Mouse (Mus musculus): Measurements from ENCODE around the gene C1qtnf6. TPM values are rescaled to one million over a fixed set of nuclear protein-coding genes. Genes with fewer than 3 reads are reported as not detected.

C1qtnf6 gene
- total RNA-seq, 2 experiments from 2014 or later: 0.43 TPM; not detected in 1

DNA sequence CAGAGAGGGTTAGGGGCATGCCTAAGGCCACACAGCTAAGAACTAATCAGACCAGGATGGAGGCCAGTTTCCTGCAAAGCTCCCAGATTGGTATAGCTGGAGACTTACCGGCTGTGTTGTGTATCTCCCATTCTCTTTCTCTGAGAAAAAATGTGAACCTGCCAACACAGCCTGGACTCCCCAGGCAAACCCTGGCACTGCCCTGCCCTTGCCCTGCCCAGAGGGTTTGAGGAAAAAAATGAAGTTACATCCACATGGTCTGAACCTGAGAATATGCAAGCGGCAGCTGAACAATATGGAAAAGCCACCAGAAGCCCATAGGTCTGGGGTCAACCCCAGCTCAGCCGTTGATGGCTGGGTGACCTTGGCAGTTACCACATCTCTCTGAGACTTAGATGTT, 42.0 kb downstream of the C1qtnf6 start:
- ATAC-seq (replicated peaks; ENCODE audit: low FRiP score, poor library complexity, severe bottlenecking): no peak

DNA sequence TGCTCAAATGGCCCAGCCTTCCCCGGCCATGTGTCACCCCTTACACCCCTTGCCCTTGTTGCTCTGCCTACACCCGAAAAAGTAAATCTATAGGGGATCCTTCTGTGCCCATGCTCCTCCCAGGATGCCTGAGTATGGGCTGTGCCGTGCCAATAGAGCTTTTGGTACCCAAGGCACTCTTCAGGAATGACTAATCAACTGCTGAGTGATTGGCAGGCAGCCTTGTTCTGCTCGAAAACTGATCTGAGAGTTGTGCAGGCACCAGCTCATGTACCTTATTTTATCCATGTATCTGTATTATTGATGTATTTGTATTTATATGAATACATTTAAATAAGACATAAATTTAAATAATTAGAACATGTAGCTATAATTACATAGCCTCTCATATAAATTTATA, 44.1 kb downstream of the C1qtnf6 start:
- ATAC-seq (replicated peaks; ENCODE audit: low FRiP score, poor library complexity, severe bottlenecking): no peak

DNA sequence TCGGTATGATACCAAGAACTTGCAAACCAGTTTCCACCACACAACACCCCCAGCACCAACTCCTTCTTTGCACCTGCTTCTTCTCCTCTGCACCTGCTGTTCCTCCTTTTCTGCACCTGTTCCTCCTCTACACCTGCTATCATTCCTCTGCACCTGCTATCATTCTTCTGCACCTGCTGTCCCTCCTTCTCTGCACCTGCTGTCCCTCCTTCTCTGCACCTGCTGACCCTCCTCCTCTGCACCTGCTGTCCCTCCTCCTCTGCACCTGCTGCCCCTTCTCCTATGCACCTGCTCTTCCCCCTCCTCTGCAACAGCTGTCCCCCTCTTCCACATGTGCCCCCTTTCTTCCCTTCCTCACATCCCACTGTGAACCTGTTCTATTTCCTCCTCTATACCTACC, 44.7 kb downstream of the C1qtnf6 start:
- no peak for ATAC-seq (replicated peaks; ENCODE audit: low FRiP score, poor library complexity, severe bottlenecking)

DNA sequence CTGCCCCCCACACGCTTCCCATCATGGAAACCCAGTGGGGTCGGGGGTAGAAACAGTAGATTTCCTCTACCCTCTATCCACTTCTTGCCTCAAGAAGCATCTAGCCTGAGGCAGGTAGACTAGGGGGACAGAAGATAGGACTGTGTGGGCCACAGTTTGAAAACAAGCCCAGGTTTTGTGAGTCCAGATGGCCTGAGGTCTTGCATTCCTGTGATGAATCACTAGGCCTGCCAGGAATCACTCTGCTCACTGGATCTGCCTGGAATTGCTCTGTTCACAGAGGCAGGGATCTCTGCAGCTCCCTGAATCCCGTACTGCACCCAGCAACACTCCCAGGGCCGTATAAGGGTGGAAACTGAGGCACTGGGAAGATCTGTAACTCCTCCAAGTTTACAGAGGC, 47.9 kb downstream of the C1qtnf6 start:
- ATAC-seq (replicated peaks; ENCODE audit: low FRiP score, poor library complexity, severe bottlenecking): no peak

DNA sequence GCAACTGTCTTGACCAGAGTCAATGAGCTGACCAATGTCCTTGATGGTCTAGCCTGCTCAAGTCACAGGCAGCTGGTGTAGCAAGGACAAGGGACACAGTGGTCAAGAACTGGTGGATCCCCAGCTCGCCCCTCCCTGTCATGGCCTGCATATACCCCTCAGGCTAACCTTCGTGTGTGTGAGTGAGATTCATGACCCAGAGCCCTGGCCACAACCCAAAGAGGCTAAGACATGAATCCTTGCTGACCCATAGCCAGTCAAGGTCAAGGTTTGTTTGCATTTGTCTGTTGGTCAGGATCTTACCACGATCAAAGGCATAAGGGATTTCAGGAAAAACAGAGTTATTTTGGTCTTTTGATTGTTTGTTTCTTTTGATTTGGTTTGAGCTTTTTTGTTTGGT, 48.7 kb downstream of the C1qtnf6 start:
- ATAC-seq (replicated peaks; ENCODE audit: low FRiP score, poor library complexity, severe bottlenecking): no peak

DNA sequence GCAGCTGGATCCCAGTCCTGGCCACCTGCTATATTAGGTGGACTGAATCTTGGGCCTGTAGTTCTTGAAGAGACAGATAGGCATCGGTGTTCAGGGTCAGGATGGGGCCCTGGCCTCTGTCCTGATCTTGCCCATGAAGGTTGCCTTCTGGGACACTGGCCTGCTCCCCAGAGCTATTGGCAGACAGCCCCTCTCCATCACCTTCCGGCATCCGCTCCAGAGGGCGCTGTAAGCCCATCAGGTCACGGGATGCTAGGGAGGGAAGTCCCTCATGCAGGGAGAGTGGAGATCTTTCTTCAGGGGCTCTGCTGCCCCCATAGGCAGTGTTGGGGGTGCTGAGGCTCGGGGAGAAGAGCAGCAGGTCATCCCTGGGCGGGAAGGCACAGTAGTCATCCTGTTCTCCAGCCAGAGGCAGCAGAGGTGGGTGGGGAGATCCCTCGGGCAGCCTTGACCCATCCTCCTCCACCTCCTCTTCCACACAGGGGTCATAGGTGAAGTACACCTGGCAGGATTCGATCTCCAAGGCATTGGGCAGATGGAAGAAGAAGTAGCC, 49.7 kb downstream of the C1qtnf6 start:
- no peak for ATAC-seq (replicated peaks; ENCODE audit: low FRiP score, poor library complexity, severe bottlenecking)

DNA sequence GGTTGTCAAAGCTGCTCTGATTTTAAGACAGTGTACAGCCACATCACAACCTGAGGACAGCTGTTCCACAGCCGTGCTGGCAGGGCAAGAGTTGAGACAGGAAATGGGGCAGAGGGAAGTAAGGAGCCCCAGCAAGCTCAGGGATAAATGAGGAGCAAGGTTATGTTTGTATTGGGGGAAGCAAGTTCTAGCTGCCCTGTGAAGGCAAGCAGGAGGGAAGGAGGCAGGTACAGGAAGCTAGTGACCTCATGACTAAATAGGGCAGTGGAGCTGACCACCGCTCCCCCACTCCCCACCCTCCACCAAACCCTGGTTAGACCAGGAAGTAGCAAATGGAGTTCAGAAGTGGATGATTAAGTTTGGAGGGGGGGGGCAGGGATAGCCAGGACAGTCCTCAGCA, 50.2 kb downstream of the C1qtnf6 start:
- ATAC-seq (replicated peaks; ENCODE audit: low FRiP score, poor library complexity, severe bottlenecking): no peak

DNA sequence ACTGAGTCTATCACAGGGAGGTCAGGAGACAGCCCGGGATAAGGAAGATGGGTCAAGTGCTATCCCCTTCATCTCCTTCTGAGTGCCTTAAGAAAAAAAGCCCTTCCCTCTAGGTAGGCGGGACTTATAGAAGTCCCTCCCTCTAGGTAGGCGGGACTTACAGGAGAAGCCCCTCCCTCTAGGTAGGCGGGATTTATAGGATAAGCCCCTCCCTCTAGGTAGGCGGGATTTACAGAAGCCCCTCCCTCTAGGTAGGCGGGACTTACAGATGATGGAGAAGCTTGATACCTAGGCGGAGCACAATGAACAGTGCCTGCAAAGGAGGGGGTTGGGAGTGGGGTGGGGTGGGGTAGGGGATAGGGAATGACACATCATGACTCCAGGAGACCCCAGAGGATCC, 51.1 kb downstream of the C1qtnf6 start:
- no peak for ATAC-seq (replicated peaks; ENCODE audit: low FRiP score, poor library complexity, severe bottlenecking)

DNA sequence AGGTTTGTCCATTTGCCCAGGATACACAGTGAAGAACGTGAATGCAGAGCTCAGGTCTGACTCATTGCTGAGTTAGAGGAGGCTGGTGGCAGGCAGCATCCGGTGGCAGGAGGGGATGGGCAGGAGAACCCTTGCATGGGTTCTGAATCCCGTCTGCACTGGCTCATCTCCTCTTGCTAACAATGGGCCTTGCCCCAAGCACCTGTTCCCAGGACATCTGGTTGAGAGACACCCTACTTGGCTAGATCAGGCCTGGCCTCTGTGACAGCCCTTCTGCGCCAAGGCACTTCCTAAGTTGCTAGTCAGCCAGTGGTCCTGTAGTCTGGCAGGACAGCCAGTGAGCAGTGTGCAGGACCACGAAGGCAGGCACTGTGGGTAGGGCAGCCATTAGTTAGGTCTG, 51.7 kb downstream of the C1qtnf6 start:
- no peak for ATAC-seq (replicated peaks; ENCODE audit: low FRiP score, poor library complexity, severe bottlenecking)

DNA sequence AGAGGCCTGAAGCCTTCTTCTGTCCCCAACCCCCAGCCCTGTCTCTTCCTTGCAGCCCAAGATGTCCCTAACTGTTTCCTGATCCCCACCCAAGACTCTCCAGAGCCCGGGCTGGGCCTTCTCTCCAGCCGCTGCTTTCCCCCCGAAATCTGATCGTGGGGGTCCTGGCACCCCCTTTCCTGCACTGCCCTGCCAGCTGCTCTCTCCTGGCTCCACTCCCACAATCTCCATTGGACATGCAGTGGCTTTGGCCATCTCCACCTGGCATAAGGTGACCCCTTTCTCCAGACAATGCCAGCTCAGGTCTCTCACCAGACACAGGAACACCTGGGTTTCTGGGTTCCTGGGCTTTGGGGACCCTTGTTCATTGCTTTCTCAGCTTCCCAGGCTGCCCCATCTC, 53.1 kb downstream of the C1qtnf6 start:
- ATAC-seq (replicated peaks; ENCODE audit: low FRiP score, poor library complexity, severe bottlenecking): no peak

DNA sequence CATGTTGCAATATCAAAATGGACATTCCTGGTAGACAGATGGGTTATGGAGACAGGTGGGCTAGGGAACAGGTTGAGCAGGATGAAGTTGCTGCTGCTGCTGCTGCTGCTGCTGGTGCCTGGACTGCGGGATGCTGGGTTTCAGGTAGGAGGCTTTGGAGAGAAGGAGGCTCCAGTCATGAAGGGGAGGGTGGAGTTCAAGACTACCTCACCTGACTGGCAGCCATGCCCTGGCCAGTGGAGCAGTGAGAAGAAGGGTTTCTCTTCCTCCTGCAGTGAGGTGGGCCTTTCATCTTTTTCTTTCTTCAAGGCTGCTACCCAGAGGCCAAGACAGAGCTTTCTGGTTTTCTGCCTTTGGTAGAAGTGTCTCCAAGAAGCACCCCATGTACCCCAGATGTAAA, 54.3 kb downstream of the C1qtnf6 start:
- ATAC-seq (replicated peaks; ENCODE audit: low FRiP score, poor library complexity, severe bottlenecking): no peak

DNA sequence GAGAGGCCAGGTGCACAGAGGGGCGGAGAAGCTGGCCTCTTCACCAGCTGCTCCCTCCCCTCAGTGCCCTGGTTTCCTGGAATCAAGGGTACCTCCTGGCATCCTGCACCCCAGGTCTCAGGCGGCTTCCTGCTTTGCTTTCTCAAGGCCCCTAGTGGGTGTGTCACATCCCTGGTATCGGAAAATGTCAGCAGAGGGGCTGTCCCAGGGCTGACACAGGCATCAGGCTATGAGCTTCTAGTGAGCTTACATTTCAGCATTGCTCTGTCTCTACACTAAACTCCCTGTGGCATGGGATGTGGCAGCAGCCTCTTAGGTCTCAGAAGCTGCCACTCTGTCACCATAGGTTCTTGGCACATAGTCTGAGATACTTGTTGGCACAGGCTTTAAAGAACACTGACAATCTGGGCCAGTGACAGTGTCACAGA, 55.6 kb downstream of the C1qtnf6 start:
- no peak for ATAC-seq (replicated peaks; ENCODE audit: low FRiP score, poor library complexity, severe bottlenecking)

DNA sequence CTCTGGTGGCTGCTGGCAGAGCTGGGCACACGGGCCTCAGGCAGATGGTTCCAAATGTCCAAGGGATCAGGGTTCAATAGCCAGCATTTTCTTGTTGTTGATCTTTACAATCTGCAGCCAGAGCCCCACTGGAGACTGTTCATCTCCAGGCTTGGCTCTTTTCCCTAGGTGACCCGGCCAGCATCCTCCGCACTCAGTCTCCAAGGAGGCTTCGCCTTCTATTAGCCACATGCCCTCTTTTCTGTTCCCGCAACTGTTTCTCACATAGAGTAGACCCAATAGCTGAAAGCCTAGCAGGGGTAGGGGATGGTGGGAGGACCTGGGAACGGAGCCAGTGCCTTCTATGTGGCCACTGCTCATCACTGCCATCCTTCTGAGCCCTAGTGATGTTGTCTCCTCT, 57.8 kb downstream of the C1qtnf6 start:
- ATAC-seq (replicated peaks; ENCODE audit: low FRiP score, poor library complexity, severe bottlenecking): no peak

Other genes starting within 250 kb of the C1qtnf6 start
- 6.5 and 6.9 TPM in 2 replicates for gene Csf2rb2, start 225.7 kb downstream of the C1qtnf6 start, total RNA-seq (2015; ENCODE audit: low replicate concordance)
- gene Csf2rb2, start 225.7 kb downstream of the C1qtnf6 start, total RNA-seq (2017; ENCODE audit: low replicate concordance): 0.98 and 1.4 TPM in 2 replicates
- 32.8 and 34.8 TPM in 2 replicates for gene Csf2rb, start 205.7 kb downstream of the C1qtnf6 start, total RNA-seq (2015; ENCODE audit: low replicate concordance)
- 11.4 and 47.2 TPM in 2 replicates for gene Csf2rb, start 205.7 kb downstream of the C1qtnf6 start, total RNA-seq (2017; ENCODE audit: low replicate concordance)
- not detected in 2 replicates for gene Tex33, start 135.5 kb downstream of the C1qtnf6 start, total RNA-seq (2015; ENCODE audit: low replicate concordance)
- gene Tex33, start 135.5 kb downstream of the C1qtnf6 start, total RNA-seq (2017; ENCODE audit: low replicate concordance): not detected in 2 replicates
- gene Tst, start 125.5 kb downstream of the C1qtnf6 start, total RNA-seq (2015; ENCODE audit: low replicate concordance): 5.2 and 6.0 TPM in 2 replicates
- gene Tst, start 125.5 kb downstream of the C1qtnf6 start, total RNA-seq (2017; ENCODE audit: low replicate concordance): 3.5 and 8.1 TPM in 2 replicates
- gene Mpst, start 125.0 kb downstream of the C1qtnf6 start, total RNA-seq (2015; ENCODE audit: low replicate concordance): 7.7 and 10.4 TPM in 2 replicates
- 22.4 and 39.6 TPM in 2 replicates for gene Mpst, start 125.0 kb downstream of the C1qtnf6 start, total RNA-seq (2017; ENCODE audit: low replicate concordance)
- gene Kctd17, start 102.9 kb downstream of the C1qtnf6 start, total RNA-seq (2015; ENCODE audit: low replicate concordance): 1.0 TPM in 1 of 2 replicates, not detected in the other
- gene Kctd17, start 102.9 kb downstream of the C1qtnf6 start, total RNA-seq (2017; ENCODE audit: low replicate concordance): 0.98 and 2.0 TPM in 2 replicates
- 1.0 TPM in 1 of 2 replicates, not detected in the other for gene Tmprss6, start 62.8 kb downstream of the C1qtnf6 start, total RNA-seq (2015; ENCODE audit: low replicate concordance)
- gene Tmprss6, start 62.8 kb downstream of the C1qtnf6 start, total RNA-seq (2017; ENCODE audit: low replicate concordance): 0.70 TPM in 1 of 2 replicates, not detected in the other
- 0.42 and 9.0 TPM in 2 replicates for gene Il2rb, start 36.1 kb downstream of the C1qtnf6 start, total RNA-seq (2015; ENCODE audit: low replicate concordance)
- 0.28 and 1.0 TPM in 2 replicates for gene Il2rb, start 36.1 kb downstream of the C1qtnf6 start, total RNA-seq (2017; ENCODE audit: low replicate concordance)
- not detected in 2 replicates for gene Sstr3, start 13.3 kb upstream of the C1qtnf6 start, total RNA-seq (2015; ENCODE audit: low replicate concordance)
- not detected in 2 replicates for gene Sstr3, start 13.3 kb upstream of the C1qtnf6 start, total RNA-seq (2017; ENCODE audit: low replicate concordance)
- gene Rac2, start 41.4 kb upstream of the C1qtnf6 start, total RNA-seq (2015; ENCODE audit: low replicate concordance): 142 and 153 TPM in 2 replicates
- gene Rac2, start 41.4 kb upstream of the C1qtnf6 start, total RNA-seq (2017; ENCODE audit: low replicate concordance): 34.3 and 78.9 TPM in 2 replicates
- 17.1 and 19.4 TPM in 2 replicates for gene Cyth4, start 65.6 kb upstream of the C1qtnf6 start, total RNA-seq (2015; ENCODE audit: low replicate concordance)
- 18.1 and 20.1 TPM in 2 replicates for gene Cyth4, start 65.6 kb upstream of the C1qtnf6 start, total RNA-seq (2017; ENCODE audit: low replicate concordance)
- gene Elfn2, start 187.4 kb upstream of the C1qtnf6 start, total RNA-seq (2015; ENCODE audit: low replicate concordance): not detected in 2 replicates
- 0.09 TPM in 1 of 2 replicates, not detected in the other for gene Elfn2, start 187.4 kb upstream of the C1qtnf6 start, total RNA-seq (2017; ENCODE audit: low replicate concordance)
- 0.38 and 1.7 TPM in 2 replicates for gene Mfng, start 242.1 kb upstream of the C1qtnf6 start, total RNA-seq (2015; ENCODE audit: low replicate concordance)
- gene Mfng, start 242.1 kb upstream of the C1qtnf6 start, total RNA-seq (2017; ENCODE audit: low replicate concordance): 0.17 and 0.98 TPM in 2 replicates

Measured in erythroblast, adult 5-6 weeks (primary cell).